Mouse (Mus musculus) CH12.LX (cell line): Measurements from ENCODE around the gene L3mbtl2.

ENCODE experiments used
- KAT2A ChIP-seq: IDR thresholded peaks from 2 replicates; pipeline ENCODE4 v1.6.1; 2012; ENCODE audit warnings: low read length, improper control_type of control experiment, inconsistent platforms; ENCODE audit not compliant: insufficient replicate concordance
- SIN3A ChIP-seq: IDR thresholded peaks from 2 replicates; pipeline ENCODE4 v1.6.1; 2012; ENCODE audit warnings: low read length, improper control_type of control experiment, inconsistent platforms
- ZNF384 ChIP-seq: IDR thresholded peaks from 2 replicates; pipeline ENCODE4 v1.6.1; 2012; ENCODE audit warnings: low read depth, low read length, improper control_type of control experiment, inconsistent platforms

- TF ChIP-seq KAT2A (no peak), SIN3A (no peak), ZNF384 (no peak)
Measured at GRCm38 (mm10) chr15:81693967-81694881, 30.5 kb downstream of the L3mbtl2 start.
